Mouse (Mus musculus): ENCODE data around the gene Galm. TPM values are rescaled to one million over a fixed set of nuclear protein-coding genes. Genes with fewer than 3 reads are reported as not detected.

The Galm gene
- total and polyA plus RNA-seq, 2 experiments from 2014 or later, result 1.9 to 2.4 TPM

- no peak overlapping the region for H3K9ac ChIP-seq (replicated peaks; ENCODE audit: low read length)
- 59% methylated on average over 6 of the region's 6 CpGs for WGBS
- no peak overlapping the region for H3K4me3 ChIP-seq (ENCODE audit: low read length)
- no peak overlapping the region for H3K27ac ChIP-seq
- no peak overlapping the region for H3K4me2 ChIP-seq (ENCODE audit: low read depth, low read length)
- H3K36me3 ChIP-seq (ENCODE audit: insufficient read depth, low read length), result no peaks in the 10 kb centered on the region
- ATAC-seq (no peak), DNase-seq (ENCODE audit: low spot score) (no peak)
- no peaks in the 10 kb centered on the region for H3K27me3 ChIP-seq (ENCODE audit: insufficient read depth, low read length)
- no peak for TF ChIP-seq CTCF (IDR thresholded peaks at IDR 0.05; ENCODE audit: low read depth)
- H3K4me1 ChIP-seq (ENCODE audit: insufficient read depth, low read length), result peaks cover 7% of the 10 kb centered on the region; the same call in 1 of the 2 replicates
- no peaks in the 10 kb centered on the region for H3K9me3 ChIP-seq (ENCODE audit: low read length)
These were observed 35.3 kb upstream of the Galm start for GRCm38 (mm10) chr17:80091879-80092549.

DNA sequence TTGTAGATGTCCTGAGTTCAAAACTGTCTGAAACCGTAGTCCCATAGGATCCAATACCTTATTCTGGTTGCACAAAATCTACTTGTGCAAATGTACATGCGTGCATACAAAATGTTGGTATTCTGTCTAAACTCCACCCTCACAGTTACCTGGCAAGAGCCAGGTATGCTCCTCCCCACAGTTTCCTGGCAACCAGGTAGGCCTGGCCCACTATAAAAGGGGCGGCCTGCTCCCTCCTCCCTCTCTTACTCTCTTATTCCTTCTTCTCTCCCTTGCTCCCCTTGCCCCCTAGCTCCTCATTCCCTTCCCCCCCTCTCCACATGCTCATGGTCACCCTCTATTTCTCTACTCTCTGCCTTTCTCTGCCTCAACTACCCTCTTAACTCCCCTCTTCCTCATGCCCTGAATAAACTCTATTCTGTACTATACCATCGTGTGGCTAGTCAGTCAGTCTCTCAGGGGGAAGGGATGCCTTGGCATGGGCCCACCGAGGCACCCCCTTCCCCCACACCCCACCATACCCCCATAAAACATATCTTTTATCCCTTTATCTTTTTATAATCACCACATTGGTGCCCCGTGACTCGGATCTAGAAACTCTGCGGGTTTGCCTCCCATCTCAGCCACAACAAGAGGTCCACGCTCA, 31.9 kb upstream of the Galm start:
- Histone ChIP-seq H3K9me3 (ENCODE audit: low read length) (no peaks in the 10 kb centered on the region), H3K36me3 (ENCODE audit: insufficient read depth, low read length) (no peaks in the 10 kb centered on the region), H3K9ac (replicated peaks; ENCODE audit: low read length) (no peak overlapping the region), H3K4me2 (ENCODE audit: low read depth, low read length) (peak overlapping the region; percentile 45), H3K27me3 (ENCODE audit: insufficient read depth, low read length) (no peaks in the 10 kb centered on the region), H3K4me1 (ENCODE audit: insufficient read depth, low read length) (peaks cover 7% of the 10 kb centered on the region; the same call in 1 of the 2 replicates), H3K27ac (0 out of 2 replicates have a peak overlapping the region, but pooled peaks have one; percentile 22), H3K4me3 (ENCODE audit: low read length) (no peak overlapping the region)
- WGBS, result 84% methylated on average over 9 of the region's 9 CpGs
- no peak for TF ChIP-seq CTCF (IDR thresholded peaks at IDR 0.05; ENCODE audit: low read depth)
- DNase-seq (ENCODE audit: low spot score), result no peak
- ATAC-seq, result 0 out of 2 replicates have a peak, but pooled peaks have one; percentile 11

- H3K9ac ChIP-seq (replicated peaks; ENCODE audit: low read length), result 0 out of 2 replicates have a peak overlapping the region, but pooled peaks have one; percentile 24
- TF ChIP-seq CTCF (IDR thresholded peaks at IDR 0.05; ENCODE audit: low read depth), result no peak
- H3K9me3 ChIP-seq (ENCODE audit: low read length), result no peaks in the 10 kb centered on the region
- peak; percentile 81 for DNase-seq (ENCODE audit: low spot score)
- H3K4me1 ChIP-seq (ENCODE audit: insufficient read depth, low read length), result peaks cover 7% of the 10 kb centered on the region; the same call in 1 of the 2 replicates
- WGBS, result 13% methylated on average over 20 of the region's 20 CpGs
- H3K4me2 ChIP-seq (ENCODE audit: low read depth, low read length), result peak overlapping the region; percentile 45
- H3K4me3 ChIP-seq (ENCODE audit: low read length), result peak overlapping the region; percentile 15
- H3K27ac ChIP-seq, result 0 out of 2 replicates have a peak overlapping the region, but pooled peaks have one; percentile 22
- H3K27me3 ChIP-seq (ENCODE audit: insufficient read depth, low read length), result no peaks in the 10 kb centered on the region
- ATAC-seq, result peak; percentile 92
- H3K36me3 ChIP-seq (ENCODE audit: insufficient read depth, low read length), result no peaks in the 10 kb centered on the region
These were observed 31.1 kb upstream of the Galm start for GRCm38 (mm10) chr17:80096043-80096719.

GRCm38 (mm10) chr17:80096720-80097114, 30.6 kb upstream of the Galm start:
- Histone ChIP-seq H3K9ac (replicated peaks; ENCODE audit: low read length) (no peak overlapping the region), H3K9me3 (ENCODE audit: low read length) (no peaks in the 10 kb centered on the region), H3K4me2 (ENCODE audit: low read depth, low read length) (no peak overlapping the region), H3K27me3 (ENCODE audit: insufficient read depth, low read length) (no peaks in the 10 kb centered on the region), H3K4me1 (ENCODE audit: insufficient read depth, low read length) (peaks cover 7% of the 10 kb centered on the region; the same call in 1 of the 2 replicates), H3K27ac (no peak overlapping the region), H3K4me3 (ENCODE audit: low read length) (no peak overlapping the region), H3K36me3 (ENCODE audit: insufficient read depth, low read length) (no peaks in the 10 kb centered on the region)
- DNase-seq (ENCODE audit: low spot score), result no peak
- TF ChIP-seq CTCF (IDR thresholded peaks at IDR 0.05; ENCODE audit: low read depth), result no peak
- ATAC-seq, result no peak
- WGBS, result 83% methylated on average over 8 of the region's 8 CpGs

GRCm38 (mm10) chr17:80097221-80097620, 30.1 kb upstream of the Galm start:
- no peaks in the 10 kb centered on the region for H3K9me3 ChIP-seq (ENCODE audit: low read length)
- H3K4me1 ChIP-seq (ENCODE audit: insufficient read depth, low read length), result peaks cover 7% of the 10 kb centered on the region; the same call in 1 of the 2 replicates
- no peak overlapping the region for H3K27ac ChIP-seq
- no peak overlapping the region for H3K4me2 ChIP-seq (ENCODE audit: low read depth, low read length)
- no peak overlapping the region for H3K4me3 ChIP-seq (ENCODE audit: low read length)
- DNase-seq (ENCODE audit: low spot score), result peak; percentile 41
- H3K36me3 ChIP-seq (ENCODE audit: insufficient read depth, low read length), result no peaks in the 10 kb centered on the region
- TF ChIP-seq CTCF (IDR thresholded peaks at IDR 0.05; ENCODE audit: low read depth), result no peak
- no peak for ATAC-seq
- 21% methylated on average over 2 of the region's 2 CpGs for WGBS
- no peak overlapping the region for H3K9ac ChIP-seq (replicated peaks; ENCODE audit: low read length)
- H3K27me3 ChIP-seq (ENCODE audit: insufficient read depth, low read length), result no peaks in the 10 kb centered on the region

- Histone ChIP-seq H3K4me1 (ENCODE audit: insufficient read depth, low read length) (peaks cover 7% of the 10 kb centered on the region; the same call in 1 of the 2 replicates), H3K36me3 (ENCODE audit: insufficient read depth, low read length) (no peaks in the 10 kb centered on the region), H3K27me3 (ENCODE audit: insufficient read depth, low read length) (no peaks in the 10 kb centered on the region), H3K4me3 (ENCODE audit: low read length) (no peak overlapping the region), H3K9me3 (ENCODE audit: low read length) (no peaks in the 10 kb centered on the region), H3K27ac (no peak overlapping the region), H3K9ac (replicated peaks; ENCODE audit: low read length) (no peak overlapping the region), H3K4me2 (ENCODE audit: low read depth, low read length) (no peak overlapping the region)
- DNase-seq (ENCODE audit: low spot score) (no peak), ATAC-seq (no peak)
- 88% methylated on average over 6 of the region's 6 CpGs for WGBS
- no peak for TF ChIP-seq CTCF (IDR thresholded peaks at IDR 0.05; ENCODE audit: low read depth)
These were observed 27.4 kb upstream of the Galm start for GRCm38 (mm10) chr17:80099823-80100222.

Measured in hindbrain, postnatal 0 days (tissue).